Mouse (Mus musculus) testis, adult 2 months (tissue): Measurements from ENCODE around the gene Tmem256.

Source experiments
- CTCF ChIP-seq: fragments of 200-500 bp; IDR thresholded peaks from 2 replicates; pipeline ENCODE4 v1.5.1; 2012; ENCODE audit warnings: low read depth, mild to moderate bottlenecking, inconsistent platforms, low read length, moderate library complexity; ENCODE audit not compliant: control insufficient read depth, insufficient read depth, insufficient replicate concordance
- POLR2A ChIP-seq: fragments of 200-500 bp; IDR thresholded peaks from 2 replicates; pipeline ENCODE4 v1.6.1; 2012; ENCODE audit warnings: low read depth, mild to moderate bottlenecking, inconsistent platforms, low read length, moderate library complexity; ENCODE audit not compliant: control insufficient read depth

GRCm38 (mm10) chr11:69876186-69876585 lies 37.9 kb downstream of the Tmem256 start:
- TF ChIP-seq CTCF (no peak), POLR2A (no peak)
